Comparison of ENCODE assay signal across 8 mouse cellular contexts in the genomic region with DNA sequence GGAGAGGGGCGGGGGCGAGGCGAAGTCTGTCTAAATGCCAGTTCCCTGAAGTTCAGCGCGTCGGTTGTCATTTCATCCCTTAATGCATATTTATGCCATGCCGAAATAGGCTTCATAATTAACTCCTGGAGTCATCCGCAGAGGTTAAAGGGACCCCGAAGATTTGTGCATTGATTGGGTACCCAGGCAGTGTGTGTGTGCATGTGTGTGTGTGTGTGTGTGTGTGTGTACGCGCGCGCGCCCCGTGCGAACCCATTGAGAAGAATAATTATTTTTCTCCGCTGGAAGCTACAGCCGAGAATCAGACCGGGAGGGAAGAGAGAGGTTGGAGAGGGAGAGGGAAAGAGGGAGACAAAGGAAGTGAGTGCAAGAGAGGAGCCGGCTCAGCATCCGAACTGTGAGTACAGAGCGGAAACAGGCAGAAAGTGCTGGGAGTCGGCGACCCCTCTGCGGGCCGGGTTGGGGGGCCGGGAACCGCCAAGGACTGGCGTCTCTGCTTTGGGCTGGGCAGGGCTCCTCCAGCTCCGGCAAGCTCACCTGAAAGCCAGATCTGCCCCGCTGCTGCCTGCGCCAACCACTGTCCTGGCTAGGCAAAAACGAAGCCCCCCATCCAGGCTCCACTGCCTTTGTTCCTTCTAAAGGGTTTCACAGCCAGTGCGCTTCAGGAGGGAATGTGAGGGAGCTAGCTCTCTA. TPM values are rescaled to one million over a fixed set of nuclear protein-coding genes. Genes with fewer than 3 reads are reported as not detected.
DNase-seq lines count a peak whose midpoint lies in the region; ATAC-seq and TF ChIP-seq lines count a peak whose summit lies in the region.

A gene (plus strand): TSS at position 339 of the 693 bp plus-strand sequence.
A gene (plus strand): TSS at position 365 of the 693 bp plus-strand sequence.

- H3K27me3 ChIP-seq in kidney, adult 2 months (replicated peaks; ENCODE audit: control insufficient read depth, insufficient read depth, low read length): peaks cover 2% of the 10 kb centered on the region; the same call in 1 of the 2 replicates
- H3K27me3 ChIP-seq in forebrain, embryonic 13.5 days: peaks cover 5% of the 10 kb centered on the region; the same call in 1 of the 2 replicates
- H3K27me3 ChIP-seq in liver, embryonic 16.5 days (ENCODE audit: control insufficient read depth, insufficient read depth, low read depth, low read length): peaks cover 81% of the 10 kb centered on the region

- no peak for TF ChIP-seq CTCF in kidney, adult 2 months (conservative IDR thresholded peaks at IDR 0.05; ENCODE audit: insufficient read depth, insufficient read length, low read depth, low read length)

- intact Hi-C loops in gastrocnemius, postnatal 14 days (cut with DNase I; ENCODE audit: low total_unique reads): no loop called here

- peak within 1 kb of the TSS; percentile 76 for H3K4me2 ChIP-seq in forebrain, embryonic 13.5 days
- H3K4me2 ChIP-seq in liver, embryonic 16.5 days (ENCODE audit: low read depth, low read length): peak within 1 kb of the TSS; percentile 63

- peak within 1 kb of the TSS; percentile 55 for H3K4me3 ChIP-seq in kidney, adult 2 months (ENCODE audit: insufficient read depth, low read depth, low read length)
- peak within 1 kb of the TSS; percentile 90 for H3K4me3 ChIP-seq in forebrain, embryonic 13.5 days
- H3K4me3 ChIP-seq in liver, embryonic 16.5 days (ENCODE audit: low read depth, low read length): peak within 1 kb of the TSS; percentile 50

- H3K9ac ChIP-seq in forebrain, embryonic 13.5 days: peak within 1 kb of the TSS; percentile 100
- no peak within 1 kb of the TSS for H3K9ac ChIP-seq in liver, embryonic 16.5 days (ENCODE audit: low read depth, low read length)

- TF ChIP-seq POLR2A in kidney, adult 2 months (IDR thresholded peaks at IDR 0.05; ENCODE audit: low read depth, low read length): no peak

- no peak within 1 kb of the TSS for H3K27ac ChIP-seq in kidney, adult 2 months (ENCODE audit: insufficient read depth, low read depth, low read length)
- peak within 1 kb of the TSS; percentile 99 for H3K27ac ChIP-seq in forebrain, embryonic 13.5 days
- no peak within 1 kb of the TSS for H3K27ac ChIP-seq in liver, embryonic 16.5 days (ENCODE audit: low read length)

- ATAC-seq in forebrain, embryonic 13.5 days: peak; percentile 14
- no peak for ATAC-seq in liver, embryonic 16.5 days (ENCODE audit: low read depth)

- WGBS in kidney, adult 2 months: 2% methylated on average over 34 of the region's 34 CpGs
- WGBS in forebrain, embryonic 13.5 days: under 1% methylated on average over 33 of the region's 34 CpGs
- WGBS in liver, embryonic 16.5 days (ENCODE audit: insufficient replicate concordance): 3% methylated on average over 34 of the region's 34 CpGs

- DNase-seq in kidney, adult 2 months: no peak
- no peak for DNase-seq in kidney, adult 18-20 months
- peak; percentile 25 for DNase-seq in ZHBTc4 (ENCODE audit: low read depth, low spot score)
- DNase-seq in yolk sac, embryonic 10.5 days (ENCODE audit: low spot score): no peak
- DNase-seq in spleen, postnatal 36 days (ENCODE audit: low spot score in 2 of 2): no peak
- no peak for DNase-seq in gastrocnemius, postnatal 14 days

- no peaks in the 10 kb centered on the region for H3K4me1 ChIP-seq in kidney, adult 2 months (ENCODE audit: control insufficient read depth, insufficient read depth, low read length)
- H3K4me1 ChIP-seq in forebrain, embryonic 13.5 days: peaks cover 52% of the 10 kb centered on the region
- peaks cover 4% of the 10 kb centered on the region for H3K4me1 ChIP-seq in liver, embryonic 16.5 days (ENCODE audit: control insufficient read depth, low read depth, low read length)

- no peaks in the 10 kb centered on the region for H3K9me3 ChIP-seq in forebrain, embryonic 13.5 days (replicated peaks)
- no peaks in the 10 kb centered on the region for H3K9me3 ChIP-seq in liver, embryonic 16.5 days (replicated peaks; ENCODE audit: control insufficient read depth, low read length)

- no peaks in the 10 kb centered on the region for H3K36me3 ChIP-seq in kidney, adult 2 months (ENCODE audit: control insufficient read depth, insufficient read depth, low read length)
- peaks cover 5% of the 10 kb centered on the region; the same call in 1 of the 2 replicates for H3K36me3 ChIP-seq in forebrain, embryonic 13.5 days (ENCODE audit: poor library complexity, severe bottlenecking)
- no peaks in the 10 kb centered on the region for H3K36me3 ChIP-seq in liver, embryonic 16.5 days (ENCODE audit: control insufficient read depth, insufficient read depth)

RNA-seq across cellular contexts. Expression of the first gene that starts in this region (rescaled TPM):
- polyA plus RNA-seq in kidney, adult 2 months (2012; rRNA removed): not detected in 2 replicates
- 14.3 and 17.0 TPM in 2 replicates for polyA plus RNA-seq in forebrain, embryonic 13.5 days (2015; fragmentation: Nextera tagmentation; extraction: Ambion mirVana)
- not detected in 2 replicates for polyA plus RNA-seq in liver, embryonic 16.5 days (2015; fragmentation: Nextera tagmentation; extraction: Ambion mirVana)
- total RNA-seq in gastrocnemius, postnatal 14 days (2021): not detected

RNA-seq across cellular contexts. Expression of the second gene that starts in this region (rescaled TPM):
- not detected in 2 replicates for polyA plus RNA-seq in kidney, adult 2 months (2012; rRNA removed)
- 3.4 and 3.9 TPM in 2 replicates for polyA plus RNA-seq in forebrain, embryonic 13.5 days (2015; fragmentation: Nextera tagmentation; extraction: Ambion mirVana)
- not detected in 2 replicates for polyA plus RNA-seq in liver, embryonic 16.5 days (2015; fragmentation: Nextera tagmentation; extraction: Ambion mirVana)
- not detected for total RNA-seq in gastrocnemius, postnatal 14 days (2021)

Comparison
In these comparisons a context has a peak if more than half of its experiments do, and no peak if none do; other contexts are left out.
1. RNA of the first gene that starts in this region (polyA plus RNA-seq): 14.3 to 17.0 TPM in forebrain, embryonic 13.5 days; not detected in kidney, adult 2 months and not detected in liver, embryonic 16.5 days; every median in the first group is over 10 times any median in the second.
2. Peak in every context shown above with its lines, with median percentiles within 50 percentile points of each other: H3K4me3 ChIP-seq.